Mouse (Mus musculus): Measurements from ENCODE around the gene Cd70. TPM values are rescaled to one million over a fixed set of nuclear protein-coding genes. Genes with fewer than 3 reads are reported as not detected.
"Not testable (repeated sequence)": the region's sequence is repeated elsewhere in the genome, so short reads cannot be mapped to it uniquely, and the experiment has no call there.

The Cd70 gene
- total RNA-seq, 2 experiments from 2014 or later: not detected

DNA sequence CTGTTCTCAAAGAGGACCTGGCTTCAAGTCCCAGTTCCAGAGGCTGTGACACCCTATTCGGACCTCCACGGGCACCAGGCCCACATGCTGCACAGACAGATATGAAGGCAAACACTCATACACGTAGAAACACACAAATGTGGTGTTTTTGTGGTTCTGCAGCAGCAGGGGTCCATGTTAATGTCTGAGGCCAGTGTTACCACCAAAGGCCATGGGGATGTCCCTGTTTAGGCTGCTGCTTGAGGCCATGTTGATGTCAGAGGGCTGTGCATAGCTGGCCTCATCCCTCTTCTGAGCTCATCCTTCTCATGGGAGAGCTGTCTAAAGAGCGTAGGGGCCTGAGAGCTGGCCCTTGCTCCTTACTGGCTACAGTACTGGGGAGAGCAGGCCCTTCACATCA lies 10.9 kb downstream of the Cd70 start:
- intact Hi-C loops (cut with DNase I): no loop called here
- DNase-seq: no peak

DNA sequence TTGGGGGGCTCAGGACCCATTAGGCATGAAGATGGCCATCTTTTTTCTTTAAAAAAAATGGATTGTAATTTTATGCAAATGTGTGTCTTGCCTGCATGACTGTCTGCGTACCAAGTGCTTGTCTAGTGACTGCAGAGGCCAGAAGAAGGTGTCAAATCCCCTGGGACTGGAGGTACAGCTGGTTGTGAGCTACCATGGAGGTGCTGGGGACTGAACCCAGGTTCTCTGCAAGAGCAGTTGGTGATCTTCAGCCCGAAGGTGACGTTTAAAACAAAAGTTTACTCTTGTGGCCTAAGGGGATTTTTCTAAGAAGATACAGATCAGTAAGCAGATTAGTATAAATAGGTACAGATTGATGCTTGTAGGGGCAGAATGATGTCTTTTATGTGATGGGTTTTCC lies 13.9 kb downstream of the Cd70 start:
- no peak for DNase-seq
- intact Hi-C loops (cut with DNase I): no loop called here

DNA sequence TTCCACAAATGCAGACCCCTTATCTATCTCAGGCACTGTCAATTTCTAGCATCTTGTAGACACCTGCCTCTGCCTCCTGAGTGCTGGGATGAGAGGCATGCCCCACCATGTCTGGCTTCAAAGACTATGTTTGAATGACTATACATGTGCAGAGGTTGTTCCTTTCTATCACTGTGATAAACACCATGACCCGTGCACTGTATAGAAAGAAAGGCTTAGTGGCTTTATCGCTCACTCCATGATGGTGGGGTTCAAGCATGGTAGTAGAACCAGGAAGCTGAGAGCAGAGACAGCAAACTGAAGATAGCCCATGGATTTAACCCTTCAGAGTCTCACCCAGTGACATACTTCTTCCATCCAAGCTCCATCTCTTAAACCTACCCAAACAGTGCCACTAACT lies 14.9 kb downstream of the Cd70 start:
- intact Hi-C loops (cut with DNase I): no loop called here
- DNase-seq: no peak

DNA sequence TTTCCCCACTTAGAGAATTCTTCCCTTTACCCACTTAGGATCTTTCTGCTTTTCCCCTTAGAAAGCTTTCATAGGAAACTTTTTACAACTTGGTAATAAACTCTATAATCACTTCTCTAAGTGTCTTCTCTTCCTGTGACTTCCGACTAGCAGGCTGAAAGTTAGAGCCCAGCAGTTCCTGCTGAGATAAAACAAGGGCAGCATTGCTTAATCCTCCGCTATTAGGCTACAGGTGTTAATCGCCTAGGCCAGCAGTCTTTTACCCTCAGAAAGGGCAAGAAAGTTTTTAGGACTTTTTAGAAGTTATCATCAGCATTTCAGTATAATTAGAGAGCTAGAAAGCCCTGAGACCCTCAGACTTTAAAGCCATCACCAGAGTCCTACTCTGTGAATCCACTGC lies 15.6 kb downstream of the Cd70 start:
- intact Hi-C loops (cut with DNase I); DNase-seq: not testable (repeated sequence)

DNA sequence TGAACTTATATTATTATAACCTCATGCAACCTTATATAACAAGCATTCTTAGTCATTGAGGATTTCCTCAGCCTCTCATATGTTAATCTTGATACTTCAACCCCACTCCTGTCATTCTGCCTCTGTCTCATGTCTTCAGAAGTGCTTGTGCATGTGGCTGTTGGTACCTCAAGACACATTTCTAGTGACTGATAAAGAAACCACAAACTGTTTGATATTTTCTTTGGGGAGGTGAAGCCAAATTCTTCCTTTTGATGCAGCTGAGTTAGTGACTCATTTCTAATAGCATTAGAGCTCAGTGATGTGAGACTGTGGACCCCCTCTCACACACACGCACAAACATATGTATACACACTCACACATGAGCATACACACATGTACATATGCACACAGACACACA lies 17.8 kb downstream of the Cd70 start:
- no peak for DNase-seq
- intact Hi-C loops (cut with DNase I): no loop called here

DNA sequence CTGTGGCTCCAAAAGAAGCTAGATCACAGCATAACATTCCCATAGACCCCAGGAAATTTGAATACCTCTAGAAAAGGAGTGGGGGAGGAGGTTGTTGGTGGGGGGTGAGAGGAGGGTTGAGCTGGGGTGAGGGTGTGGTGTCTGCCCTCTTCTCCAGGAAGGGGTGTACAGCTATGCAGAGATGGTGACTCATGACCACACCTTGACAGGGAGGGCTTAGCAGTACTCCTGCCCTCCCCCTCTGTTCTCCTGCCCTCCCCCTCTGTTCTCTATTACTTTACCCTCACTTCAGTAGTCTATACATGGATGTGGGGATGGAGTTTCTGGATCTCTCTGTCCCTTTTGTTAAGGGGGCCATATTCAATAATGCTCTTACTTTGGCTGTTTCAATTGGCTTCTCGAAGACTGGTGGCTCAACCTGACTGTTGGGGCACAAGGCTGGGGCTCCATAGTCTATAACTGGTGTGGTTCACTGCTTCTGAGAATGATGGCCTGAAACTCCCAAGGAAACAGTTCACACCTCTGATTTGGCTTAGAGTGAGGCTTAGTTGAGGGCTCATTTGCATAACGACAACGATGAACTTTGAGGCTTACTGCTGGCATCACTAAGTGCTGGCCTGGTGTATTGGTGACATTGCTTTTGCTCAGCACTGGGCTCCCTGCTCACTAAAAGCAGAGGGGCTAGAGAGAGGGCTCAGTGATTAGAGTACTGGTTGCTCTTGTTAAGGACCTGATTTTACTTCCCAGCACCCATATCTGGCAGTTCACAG lies 23.5 kb downstream of the Cd70 start:
- intact Hi-C loops (cut with DNase I): no loop called here
- no peak for DNase-seq

DNA sequence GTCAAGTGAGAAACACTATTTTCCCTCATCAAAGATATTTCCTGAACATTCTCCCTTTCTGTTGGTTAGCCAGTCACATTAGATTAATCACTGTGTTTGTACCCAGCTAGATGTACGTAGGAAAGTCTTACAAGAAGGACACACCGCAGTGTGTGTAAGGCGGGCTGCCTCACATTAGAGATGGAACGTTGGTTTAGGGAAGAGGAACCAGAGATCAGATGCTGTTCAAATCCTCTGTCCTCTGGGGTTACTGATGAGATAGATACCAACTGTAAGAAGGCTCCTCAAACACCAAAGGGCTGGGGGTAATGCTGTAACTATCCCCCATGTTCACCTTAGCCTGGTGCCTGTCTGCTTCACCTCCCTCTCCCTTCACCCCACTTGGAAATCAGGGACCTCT lies 24.8 kb downstream of the Cd70 start:
- DNase-seq: no peak
- intact Hi-C loops (cut with DNase I): no loop called here

DNA sequence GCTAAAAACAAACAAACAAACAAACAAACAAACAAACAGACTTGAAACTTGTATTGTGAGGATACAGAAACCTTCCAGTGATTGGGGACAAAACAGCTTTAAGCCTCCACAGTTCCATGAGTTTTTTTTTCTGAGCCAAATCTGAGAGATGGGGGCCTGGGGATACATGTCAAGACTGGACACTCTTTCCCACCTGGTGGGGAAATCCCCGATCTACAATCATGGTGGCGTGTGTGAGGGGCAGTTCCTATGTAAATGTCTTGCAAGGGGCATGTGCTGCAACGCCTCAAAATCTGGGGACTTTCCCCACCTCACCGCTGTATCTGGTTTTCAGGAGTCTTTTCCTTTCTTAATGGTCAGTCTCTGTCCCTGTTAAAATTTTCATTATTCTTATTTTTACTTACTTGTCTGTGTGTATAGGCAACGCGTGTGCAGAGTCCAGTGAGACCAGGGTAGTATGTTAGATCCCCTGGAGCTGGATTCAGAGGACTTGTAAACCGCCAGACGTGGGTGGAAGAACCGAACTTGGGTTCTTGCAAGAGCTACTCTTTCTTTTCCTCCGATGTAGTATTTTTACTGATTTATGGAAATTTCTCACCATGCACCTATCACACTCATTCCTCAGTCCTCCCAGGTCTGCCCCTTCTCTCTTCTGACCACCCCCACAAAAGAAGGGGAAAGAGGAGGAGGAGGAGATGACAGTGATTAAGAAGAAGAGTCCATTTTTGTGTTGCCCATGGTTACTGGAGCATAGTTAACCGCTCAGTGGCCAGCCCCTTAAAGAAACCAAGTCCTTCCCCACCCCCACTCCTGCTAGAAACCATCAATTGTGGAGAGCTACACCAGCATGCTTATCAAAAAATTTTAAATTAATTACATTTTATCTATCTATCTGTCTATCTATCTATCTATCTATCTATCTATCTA lies 26.1 kb downstream of the Cd70 start:
- DNase-seq: no peak
- intact Hi-C loops (cut with DNase I): no loop called here

DNA sequence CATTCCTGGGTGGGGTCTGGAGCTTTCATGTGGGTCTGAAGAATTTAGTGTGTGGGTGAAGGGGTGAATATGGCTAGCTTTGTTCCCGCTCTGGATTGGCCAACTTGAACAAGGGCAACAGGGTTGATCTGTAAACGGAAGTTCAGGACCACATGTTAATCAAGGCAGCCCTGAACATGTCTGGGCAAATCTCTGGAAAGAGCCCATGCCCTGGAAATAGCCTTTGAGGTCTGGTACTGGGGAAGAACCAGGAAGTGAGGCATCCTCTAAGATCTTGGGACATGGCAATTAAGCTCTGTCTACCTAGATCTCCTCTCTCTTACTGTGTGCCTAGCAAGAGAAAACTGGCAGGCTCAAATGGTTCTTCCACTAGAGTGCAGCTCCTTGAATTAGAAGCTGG lies 27.7 kb downstream of the Cd70 start:
- no peak for DNase-seq
- intact Hi-C loops (cut with DNase I): no loop called here

DNA sequence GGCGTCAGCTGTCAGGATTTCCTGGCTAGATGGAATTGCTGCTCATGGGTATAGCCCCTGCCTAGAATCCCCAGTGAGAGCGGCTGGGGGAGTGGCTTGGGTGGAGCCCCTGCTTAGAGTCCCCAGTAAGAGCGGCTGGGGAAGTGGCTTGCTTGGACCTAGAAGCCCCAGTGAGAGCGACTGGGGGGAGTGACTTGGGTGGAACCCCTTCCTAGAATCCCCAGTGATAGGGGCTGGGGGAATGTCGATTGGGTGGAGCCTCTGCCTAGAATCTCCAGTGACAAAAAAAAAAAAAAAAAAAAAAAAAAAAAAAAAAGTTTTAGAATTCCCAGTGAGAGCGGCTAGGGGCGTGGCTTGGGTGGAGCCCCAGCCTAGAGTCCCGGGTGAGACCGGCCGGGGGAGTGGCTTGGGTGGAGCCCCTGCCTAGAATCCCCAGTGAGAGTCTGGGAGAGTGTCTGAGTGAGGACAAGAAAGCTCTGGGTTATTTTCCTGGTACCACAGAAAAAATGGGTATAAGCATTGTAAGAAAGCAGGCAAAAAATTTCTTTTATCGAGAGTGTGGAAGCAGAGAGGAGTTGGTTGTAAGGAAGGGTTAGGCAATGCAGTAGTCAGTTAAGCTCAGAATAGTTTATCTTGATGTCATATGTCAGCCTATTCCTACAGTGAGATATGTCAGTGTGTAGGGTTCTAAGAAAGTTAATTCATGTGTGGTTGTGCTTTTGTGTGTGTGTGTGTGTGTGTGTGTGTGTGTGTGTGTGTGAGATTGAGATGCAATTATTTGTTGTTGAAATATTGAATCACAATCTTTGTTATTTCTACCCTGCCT lies 30.8 kb downstream of the Cd70 start:
- intact Hi-C loops (cut with DNase I): no loop called here
- DNase-seq: peak in 1 of 2 experiments; percentile 31

DNA sequence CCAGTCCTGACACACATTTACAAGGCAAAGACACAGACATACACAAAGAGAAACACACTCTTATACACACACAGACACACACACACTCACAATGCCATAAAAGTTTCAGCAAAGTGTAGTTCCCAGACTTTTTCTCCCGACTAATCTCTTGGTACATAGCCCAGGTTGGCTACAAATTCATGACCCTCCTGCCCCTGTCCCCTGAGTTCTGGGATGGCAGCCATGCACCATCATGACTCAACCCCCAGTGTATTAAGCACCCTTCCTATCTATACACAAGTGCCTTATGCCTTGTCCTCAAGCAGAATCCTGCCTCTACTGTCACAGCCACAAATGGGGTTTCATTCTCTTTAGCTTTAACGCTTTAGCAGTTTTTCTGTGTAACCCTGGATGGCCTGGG lies 32.8 kb downstream of the Cd70 start:
- no peak for DNase-seq
- intact Hi-C loops (cut with DNase I): no loop called here

DNA sequence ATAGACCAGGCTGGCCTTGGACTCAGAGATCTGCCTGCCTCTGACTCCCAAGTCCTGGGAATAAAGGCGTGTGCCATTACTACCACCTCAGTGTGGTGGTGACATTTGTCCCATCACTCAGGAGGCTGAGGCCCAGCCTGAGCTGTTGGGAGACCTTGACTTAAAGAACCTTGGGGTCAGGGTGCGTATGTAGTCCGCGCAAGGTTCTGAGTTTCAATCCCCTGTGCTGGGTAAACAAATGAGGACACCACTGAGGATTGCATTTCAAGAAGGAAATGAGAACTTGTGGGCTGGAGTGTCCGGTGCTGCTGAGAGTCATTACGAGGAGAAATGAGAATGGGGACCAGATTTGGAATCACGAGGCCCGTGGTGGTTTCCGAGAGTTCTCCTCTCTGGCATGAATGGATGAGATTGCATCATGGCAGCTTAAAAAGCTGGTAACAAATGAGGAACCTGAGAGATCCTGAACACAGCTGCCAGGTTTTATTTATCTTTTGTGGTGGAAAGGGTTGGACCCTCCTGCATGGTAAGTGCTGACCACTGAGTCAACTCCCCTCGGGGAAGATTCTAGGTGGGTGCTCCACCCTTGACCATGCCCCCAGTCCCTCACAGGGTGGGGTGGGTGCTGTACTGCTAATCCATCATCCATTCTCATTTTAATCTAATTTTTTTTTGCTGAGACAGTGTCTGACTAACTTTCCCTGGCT lies 36.7 kb downstream of the Cd70 start:
- intact Hi-C loops (cut with DNase I): no loop called here
- peak in 1 of 2 experiments; percentile 8 for DNase-seq

DNA sequence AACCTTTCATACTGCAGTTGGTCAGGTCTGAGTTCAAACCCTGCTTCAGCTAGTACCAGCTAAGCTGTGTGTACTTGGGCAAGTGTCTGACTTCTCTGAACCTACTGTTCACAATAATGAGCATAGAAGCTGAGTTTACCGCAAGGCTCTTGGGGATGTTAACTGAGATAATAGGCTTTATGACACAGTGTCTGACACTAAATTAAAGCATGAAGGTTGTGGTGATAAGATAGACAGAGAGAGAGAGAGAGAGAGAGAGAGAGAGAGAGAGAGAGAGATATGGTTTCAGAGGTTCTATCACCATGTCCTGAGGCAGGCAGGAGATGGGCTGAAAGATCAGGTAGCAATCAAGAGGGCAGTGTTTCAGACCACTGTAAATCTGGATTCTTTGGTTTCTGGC lies 39.6 kb downstream of the Cd70 start:
- DNase-seq: no peak
- intact Hi-C loops (cut with DNase I): no loop called here

DNA sequence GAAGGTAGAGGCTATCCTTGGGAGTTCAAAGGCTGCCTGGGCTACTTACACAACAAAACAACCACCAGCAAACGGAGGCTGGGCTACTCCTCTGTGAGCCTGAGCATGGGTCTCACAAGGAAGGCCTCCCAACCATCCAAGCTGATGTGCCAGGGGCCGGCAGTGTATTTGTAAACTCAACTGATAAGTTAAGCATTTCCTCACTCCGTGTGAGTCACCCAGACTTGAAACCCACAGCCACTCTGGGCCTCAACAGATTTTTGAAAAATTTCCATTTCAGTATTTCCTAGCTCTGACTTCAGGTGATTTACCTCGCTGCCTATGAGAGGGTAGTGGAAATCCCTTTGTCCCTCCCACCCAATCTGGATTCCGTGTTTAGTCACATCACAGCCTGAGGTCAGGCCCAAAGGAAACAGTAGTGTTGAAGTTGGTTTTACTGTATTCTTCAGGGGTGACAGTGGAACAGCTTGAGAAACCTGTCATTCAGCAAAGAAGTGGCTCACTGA lies 40.9 kb downstream of the Cd70 start:
- DNase-seq: no peak
- intact Hi-C loops (cut with DNase I): no loop called here

DNA sequence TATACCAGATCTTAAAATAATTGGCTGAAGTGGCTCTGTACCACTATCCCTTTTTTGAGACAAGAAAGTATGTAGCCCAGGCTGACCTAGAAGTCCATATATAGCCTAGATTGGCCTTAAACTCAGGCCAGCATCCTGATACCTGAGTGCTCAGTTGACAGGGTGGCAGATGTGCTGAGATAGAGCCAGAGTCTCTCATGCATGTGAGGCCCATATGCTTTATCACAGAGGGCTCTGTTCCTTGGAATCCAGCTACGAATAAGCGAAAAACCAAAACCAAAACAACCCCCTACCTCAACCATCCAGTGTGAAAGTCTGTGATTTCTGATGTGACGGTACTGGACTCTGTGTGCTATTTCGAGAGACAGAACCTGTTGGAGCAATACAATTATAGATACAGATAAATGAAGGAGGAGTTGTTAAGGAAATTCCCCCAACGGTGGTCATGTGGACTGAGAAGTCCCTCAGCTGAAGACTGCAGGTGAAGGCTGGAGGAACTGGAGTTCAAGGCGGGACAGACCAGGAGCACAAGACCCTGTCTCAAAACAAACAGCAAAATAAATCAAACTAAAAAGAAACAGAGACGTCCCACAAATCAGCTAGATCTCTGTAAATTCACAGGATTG lies 41.4 kb downstream of the Cd70 start:
- no peak for DNase-seq
- intact Hi-C loops (cut with DNase I): no loop called here

DNA sequence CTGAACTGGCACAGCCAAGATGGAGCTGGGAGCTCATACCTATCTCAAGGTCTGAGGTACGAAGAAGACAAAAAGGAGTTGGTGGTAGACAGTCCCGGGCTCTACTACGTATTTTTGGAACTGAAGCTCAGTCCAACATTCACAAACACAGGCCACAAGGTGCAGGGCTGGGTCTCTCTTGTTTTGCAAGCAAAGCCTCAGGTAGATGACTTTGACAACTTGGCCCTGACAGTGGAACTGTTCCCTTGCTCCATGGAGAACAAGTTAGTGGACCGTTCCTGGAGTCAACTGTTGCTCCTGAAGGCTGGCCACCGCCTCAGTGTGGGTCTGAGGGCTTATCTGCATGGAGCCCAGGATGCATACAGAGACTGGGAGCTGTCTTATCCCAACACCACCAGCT lies 42.5 kb downstream of the Cd70 start:
- intact Hi-C loops (cut with DNase I): no loop called here
- no peak for DNase-seq

DNA sequence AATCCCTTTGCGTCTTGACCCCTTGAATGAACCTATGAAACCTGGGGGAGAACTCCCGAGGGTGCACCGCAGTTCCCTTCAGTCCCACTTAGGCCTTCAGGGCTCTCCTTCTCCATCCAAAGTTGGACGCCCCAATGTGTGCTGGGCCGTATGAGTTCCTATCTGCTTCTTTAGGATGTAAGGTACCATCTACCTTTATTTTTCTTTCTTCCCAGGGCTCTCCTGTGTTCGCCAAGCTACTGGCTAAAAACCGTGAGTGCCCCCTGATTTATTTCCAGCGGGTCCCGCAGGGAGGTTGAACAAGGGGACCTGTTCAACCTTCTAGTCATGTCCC lies 43.6 kb downstream of the Cd70 start:
- no peak for DNase-seq
- intact Hi-C loops (cut with DNase I): no loop called here

DNA sequence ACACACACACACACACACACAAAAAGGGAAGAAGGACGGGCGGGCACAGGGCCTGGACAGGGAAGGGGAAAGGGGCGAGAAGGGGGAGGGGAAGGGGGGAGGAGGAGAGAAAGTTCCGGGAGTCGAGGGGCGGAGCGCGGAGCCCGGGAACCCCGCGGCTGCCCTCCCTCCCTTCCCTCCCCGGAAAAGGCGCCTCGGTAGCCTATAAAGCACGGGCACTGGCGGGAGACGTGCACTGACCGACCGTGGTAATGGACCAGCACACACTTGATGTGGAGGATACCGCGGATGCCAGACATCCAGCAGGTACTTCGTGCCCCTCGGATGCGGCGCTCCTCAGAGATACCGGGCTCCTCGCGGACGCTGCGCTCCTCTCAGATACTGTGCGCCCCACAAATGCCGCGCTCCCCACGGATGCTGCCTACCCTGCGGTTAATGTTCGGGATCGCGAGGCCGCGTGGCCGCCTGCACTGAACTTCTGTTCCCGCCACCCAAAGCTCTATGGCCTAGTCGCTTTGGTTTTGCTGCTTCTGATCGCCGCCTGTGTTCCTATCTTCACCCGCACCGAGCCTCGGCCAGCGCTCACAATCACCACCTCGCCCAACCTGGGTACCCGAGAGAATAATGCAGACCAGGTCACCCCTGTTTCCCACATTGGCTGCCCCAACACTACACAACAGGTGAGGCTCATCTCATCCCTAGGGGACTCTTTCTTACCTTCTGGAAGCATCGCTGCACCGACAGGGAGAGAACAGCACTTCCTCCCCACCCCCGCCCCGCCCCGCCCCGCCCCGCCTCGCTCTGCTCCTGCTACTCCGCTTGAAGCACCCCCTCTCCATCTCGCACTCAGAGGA lies 44.2 kb downstream of the Cd70 start, which contains the start of gene Tnfsf9:
Gene Tnfsf9 (plus strand): TSS at position 145 of the 854 bp plus-strand sequence.
- peak; percentile 36 to 51 for DNase-seq
- intact Hi-C loops (cut with DNase I): no loop called here

DNA sequence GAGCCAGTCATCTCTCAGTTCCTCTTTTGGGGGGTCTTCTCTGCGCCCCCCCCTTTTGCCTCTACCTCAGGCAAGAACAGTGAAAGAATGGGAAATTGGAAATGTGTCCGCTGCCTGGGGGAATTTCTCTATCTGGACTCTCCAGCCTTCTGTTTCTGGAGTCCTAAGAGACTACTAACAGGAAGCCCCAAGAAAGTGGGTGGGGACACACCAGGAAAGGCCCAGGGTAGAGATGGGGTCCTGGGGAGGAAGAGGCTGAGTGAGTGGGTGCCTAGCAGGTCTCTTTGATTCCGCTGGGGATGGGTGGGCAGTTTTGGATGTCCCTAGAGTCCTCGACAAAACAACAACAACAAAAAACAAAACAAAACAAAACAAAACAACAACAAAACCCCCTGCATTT lies 45.1 kb downstream of the Cd70 start:
- intact Hi-C loops (cut with DNase I): no loop called here
- no peak for DNase-seq
